Mouse (Mus musculus): Measurements from ENCODE around the gene Tax1bp1. TPM values are rescaled to one million over a fixed set of nuclear protein-coding genes. Genes with fewer than 3 reads are reported as not detected.

Tax1bp1 gene
- polyA plus RNA-seq, 1 experiment: 46.7 TPM

DNA sequence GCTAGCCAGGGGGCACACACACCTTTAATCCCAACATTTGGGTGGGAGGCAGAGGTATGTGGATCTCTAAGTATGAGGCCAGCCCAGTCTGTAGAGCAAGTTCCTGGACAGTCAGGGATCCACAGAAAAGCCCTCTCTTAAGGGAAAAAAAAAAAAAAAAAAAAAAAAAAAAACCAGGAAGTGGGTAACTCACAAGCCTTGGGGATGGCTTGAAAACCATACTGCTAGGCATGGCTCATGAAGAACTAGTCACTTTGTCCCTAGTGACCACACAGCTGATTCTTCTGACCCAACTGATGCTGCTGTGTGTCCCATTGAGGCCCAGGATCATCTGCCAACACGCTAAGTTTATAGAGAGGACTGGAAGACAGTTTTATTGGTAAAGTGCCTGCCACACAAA is 14.5 kb upstream of the Tax1bp1 start:
- no peak overlapping the region for H3K27ac ChIP-seq (ENCODE audit: control insufficient read depth, insufficient read depth, low read length)
- no peaks in the 10 kb centered on the region for H3K36me3 ChIP-seq (ENCODE audit: control insufficient read depth, insufficient read depth, low read length)
- no peak for DNase-seq
- 86% methylated on average over 1 of the region's 1 CpGs for WGBS
- H3K4me1 ChIP-seq (replicated peaks; ENCODE audit: control insufficient read depth, insufficient read depth, low read length): peaks cover 4% of the 10 kb centered on the region; the same call in 1 of the 2 replicates
- TF ChIP-seq POLR2A (IDR thresholded peaks at IDR 0.05; ENCODE audit: control insufficient read depth, extremely low read depth, insufficient read depth, low read length, poor library complexity) (no peak), CTCF (IDR thresholded peaks at IDR 0.05; ENCODE audit: borderline replicate concordance, control insufficient read depth, extremely low read depth, insufficient read depth, low read length, poor library complexity) (no peak)
- no peaks in the 10 kb centered on the region for H3K27me3 ChIP-seq (ENCODE audit: control insufficient read depth, insufficient read depth, low read length)
- H3K4me3 ChIP-seq (ENCODE audit: control insufficient read depth, insufficient read depth, low read length): no peak overlapping the region

DNA sequence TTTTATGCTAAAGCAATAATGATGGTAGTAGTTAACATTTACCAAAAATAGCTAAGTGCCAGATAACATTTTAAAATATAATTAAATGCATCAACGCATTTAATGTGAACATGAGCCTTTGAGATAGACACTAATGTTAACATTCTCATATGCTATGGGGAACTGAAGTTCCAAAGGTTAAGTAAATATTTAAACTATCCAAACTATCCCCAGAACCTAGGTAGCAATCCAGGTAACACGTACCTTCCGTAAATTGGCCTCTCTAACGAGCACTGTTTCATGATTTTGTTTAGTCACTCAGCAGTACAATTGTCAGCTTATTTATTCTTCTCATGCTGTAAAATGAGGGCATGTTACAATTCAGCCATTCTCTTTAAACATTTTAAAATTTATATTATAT is 13.6 kb upstream of the Tax1bp1 start:
- no peak for DNase-seq
- no peak overlapping the region for H3K27ac ChIP-seq (ENCODE audit: control insufficient read depth, insufficient read depth, low read length)
- 99% methylated on average over 4 of the region's 4 CpGs for WGBS
- peaks cover 4% of the 10 kb centered on the region; the same call in 1 of the 2 replicates for H3K4me1 ChIP-seq (replicated peaks; ENCODE audit: control insufficient read depth, insufficient read depth, low read length)
- TF ChIP-seq CTCF (IDR thresholded peaks at IDR 0.05; ENCODE audit: borderline replicate concordance, control insufficient read depth, extremely low read depth, insufficient read depth, low read length, poor library complexity) (no peak), POLR2A (IDR thresholded peaks at IDR 0.05; ENCODE audit: control insufficient read depth, extremely low read depth, insufficient read depth, low read length, poor library complexity) (no peak)
- no peaks in the 10 kb centered on the region for H3K36me3 ChIP-seq (ENCODE audit: control insufficient read depth, insufficient read depth, low read length)
- H3K4me3 ChIP-seq (ENCODE audit: control insufficient read depth, insufficient read depth, low read length): no peak overlapping the region
- no peaks in the 10 kb centered on the region for H3K27me3 ChIP-seq (ENCODE audit: control insufficient read depth, insufficient read depth, low read length)

DNA sequence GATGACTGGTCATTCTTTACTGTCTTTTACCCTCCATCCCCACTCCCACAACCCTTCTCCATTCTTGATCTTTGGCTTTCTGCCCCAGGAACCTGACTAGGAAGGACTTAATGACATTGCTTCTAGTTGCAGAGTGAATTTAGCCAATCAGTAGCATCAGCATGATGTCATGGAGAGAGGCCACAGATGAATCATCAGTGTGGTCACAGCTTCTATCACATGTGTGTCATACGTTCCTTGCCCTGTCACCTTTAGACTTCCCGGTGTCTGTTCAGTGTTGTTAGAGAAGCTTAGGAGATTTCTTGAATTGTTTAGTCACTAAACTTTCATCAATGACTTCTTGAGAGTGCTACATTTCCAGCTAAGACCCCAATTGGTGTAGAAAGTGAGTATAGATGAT is 10.3 kb upstream of the Tax1bp1 start:
- no peak for DNase-seq
- Histone ChIP-seq H3K27ac (ENCODE audit: control insufficient read depth, insufficient read depth, low read length) (no peak overlapping the region), H3K4me3 (ENCODE audit: control insufficient read depth, insufficient read depth, low read length) (no peak overlapping the region), H3K4me1 (replicated peaks; ENCODE audit: control insufficient read depth, insufficient read depth, low read length) (peaks cover 4% of the 10 kb centered on the region; the same call in 1 of the 2 replicates), H3K36me3 (ENCODE audit: control insufficient read depth, insufficient read depth, low read length) (no peaks in the 10 kb centered on the region), H3K27me3 (ENCODE audit: control insufficient read depth, insufficient read depth, low read length) (no peaks in the 10 kb centered on the region)
- TF ChIP-seq POLR2A (IDR thresholded peaks at IDR 0.05; ENCODE audit: control insufficient read depth, extremely low read depth, insufficient read depth, low read length, poor library complexity) (no peak), CTCF (IDR thresholded peaks at IDR 0.05; ENCODE audit: borderline replicate concordance, control insufficient read depth, extremely low read depth, insufficient read depth, low read length, poor library complexity) (no peak)
- 95% methylated on average over 2 of the region's 2 CpGs for WGBS

DNA sequence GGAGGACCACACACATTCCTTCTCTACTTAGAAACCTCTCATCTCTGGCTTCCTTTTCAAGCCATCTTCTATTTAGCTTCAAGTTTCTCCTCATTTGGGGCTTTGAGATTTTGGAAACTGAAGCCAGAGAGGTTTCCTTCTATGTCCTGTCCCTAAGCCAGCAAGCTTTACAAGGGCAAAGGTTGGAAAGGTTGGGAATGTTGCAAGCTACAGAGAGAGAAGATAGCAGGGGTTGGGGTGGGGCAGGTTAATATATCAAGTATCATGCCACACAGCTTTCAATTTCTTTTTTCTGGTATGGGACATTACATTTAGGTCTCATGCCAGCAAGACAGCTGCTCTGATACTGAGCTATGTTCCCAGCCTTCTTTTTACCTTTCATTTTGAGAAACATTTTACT is 8.2 kb upstream of the Tax1bp1 start:
- Histone ChIP-seq H3K4me1 (replicated peaks; ENCODE audit: control insufficient read depth, insufficient read depth, low read length) (no peaks in the 10 kb centered on the region), H3K27me3 (ENCODE audit: control insufficient read depth, insufficient read depth, low read length) (no peaks in the 10 kb centered on the region), H3K27ac (ENCODE audit: control insufficient read depth, insufficient read depth, low read length) (no peak overlapping the region), H3K36me3 (ENCODE audit: control insufficient read depth, insufficient read depth, low read length) (no peaks in the 10 kb centered on the region), H3K4me3 (ENCODE audit: control insufficient read depth, insufficient read depth, low read length) (no peak overlapping the region)
- no peak for DNase-seq
- no peak for TF ChIP-seq POLR2A (IDR thresholded peaks at IDR 0.05; ENCODE audit: control insufficient read depth, extremely low read depth, insufficient read depth, low read length, poor library complexity)
- no peak for TF ChIP-seq CTCF (IDR thresholded peaks at IDR 0.05; ENCODE audit: borderline replicate concordance, control insufficient read depth, extremely low read depth, insufficient read depth, low read length, poor library complexity)

DNA sequence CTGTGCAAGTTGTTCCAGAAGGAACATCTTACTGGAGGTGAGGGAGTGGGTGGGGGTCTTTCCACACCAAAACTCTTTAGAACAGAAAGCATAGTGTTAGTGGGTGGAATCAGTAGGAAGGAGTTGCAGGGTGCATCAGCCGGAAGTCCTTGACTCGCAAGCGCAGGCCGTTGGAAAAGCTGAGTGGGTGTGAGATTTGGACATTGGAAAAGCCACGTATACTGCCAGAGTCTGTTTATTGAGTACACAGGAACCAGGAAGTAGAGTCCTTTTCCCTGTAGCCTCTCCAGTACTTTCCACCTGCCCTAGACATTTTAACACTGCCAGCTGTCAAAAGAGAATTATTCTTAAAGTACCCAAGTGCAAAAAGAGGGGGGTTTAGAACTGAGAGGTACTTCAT is 5.7 kb upstream of the Tax1bp1 start:
- DNase-seq: no peak
- H3K4me3 ChIP-seq (ENCODE audit: control insufficient read depth, insufficient read depth, low read length): no peak overlapping the region
- H3K4me1 ChIP-seq (replicated peaks; ENCODE audit: control insufficient read depth, insufficient read depth, low read length): 0 out of 2 replicates have a peak, but pooled peaks cover 4% of the 10 kb centered on the region
- H3K27ac ChIP-seq (ENCODE audit: control insufficient read depth, insufficient read depth, low read length): no peak overlapping the region
- no peaks in the 10 kb centered on the region for H3K27me3 ChIP-seq (ENCODE audit: control insufficient read depth, insufficient read depth, low read length)
- WGBS: 97% methylated on average over 5 of the region's 5 CpGs
- no peak for TF ChIP-seq CTCF (IDR thresholded peaks at IDR 0.05; ENCODE audit: borderline replicate concordance, control insufficient read depth, extremely low read depth, insufficient read depth, low read length, poor library complexity)
- no peak for TF ChIP-seq POLR2A (IDR thresholded peaks at IDR 0.05; ENCODE audit: control insufficient read depth, extremely low read depth, insufficient read depth, low read length, poor library complexity)
- H3K36me3 ChIP-seq (ENCODE audit: control insufficient read depth, insufficient read depth, low read length): no peaks in the 10 kb centered on the region

DNA sequence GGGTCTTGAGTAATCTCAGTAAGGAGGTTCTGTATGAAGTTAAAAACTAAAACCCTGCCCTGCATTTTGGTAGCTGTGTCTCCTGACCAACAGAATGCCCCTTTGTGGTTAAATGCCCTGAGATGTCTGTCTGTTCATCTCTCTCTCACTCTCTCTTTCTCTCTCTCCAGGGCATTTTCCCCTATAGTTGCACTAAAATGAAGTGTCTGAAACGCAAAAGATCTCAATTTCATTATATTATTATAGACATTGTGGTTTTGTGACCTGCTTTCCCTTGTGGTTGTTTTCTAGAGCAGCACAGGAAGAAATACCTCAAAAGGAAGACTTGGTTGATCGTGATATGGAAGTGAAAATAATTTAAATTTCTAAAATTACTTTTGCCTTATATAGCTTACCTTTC is 966 bp upstream of the Tax1bp1 start:
- TF ChIP-seq CTCF (IDR thresholded peaks at IDR 0.05; ENCODE audit: borderline replicate concordance, control insufficient read depth, extremely low read depth, insufficient read depth, low read length, poor library complexity) (no peak), POLR2A (IDR thresholded peaks at IDR 0.05; ENCODE audit: control insufficient read depth, extremely low read depth, insufficient read depth, low read length, poor library complexity) (no peak)
- Histone ChIP-seq H3K27me3 (ENCODE audit: control insufficient read depth, insufficient read depth, low read length) (no peaks in the 10 kb centered on the region), H3K4me3 (ENCODE audit: control insufficient read depth, insufficient read depth, low read length) (no peak overlapping the region), H3K4me1 (replicated peaks; ENCODE audit: control insufficient read depth, insufficient read depth, low read length) (0 out of 2 replicates have a peak, but pooled peaks cover 4% of the 10 kb centered on the region), H3K36me3 (ENCODE audit: control insufficient read depth, insufficient read depth, low read length) (no peaks in the 10 kb centered on the region), H3K27ac (ENCODE audit: control insufficient read depth, insufficient read depth, low read length) (no peak overlapping the region)
- WGBS: under 1% methylated on average over 2 of the region's 2 CpGs
- no peak for DNase-seq
